Mouse (Mus musculus) lung, postnatal 0 days (tissue): Measurements from ENCODE around the gene Gadd45g.

Experiments used
- CTCF ChIP-seq: IDR thresholded peaks from 2 replicates; pipeline ENCODE4 v1.5.1; 2016; ENCODE audit warnings: antibody characterized with exemption, mild to moderate bottlenecking
- EP300 ChIP-seq: IDR thresholded peaks from 2 replicates; pipeline ENCODE4 v1.6.1; 2016; ENCODE audit warnings: antibody characterized with exemption, mild to moderate bottlenecking, control low read depth

DNA sequence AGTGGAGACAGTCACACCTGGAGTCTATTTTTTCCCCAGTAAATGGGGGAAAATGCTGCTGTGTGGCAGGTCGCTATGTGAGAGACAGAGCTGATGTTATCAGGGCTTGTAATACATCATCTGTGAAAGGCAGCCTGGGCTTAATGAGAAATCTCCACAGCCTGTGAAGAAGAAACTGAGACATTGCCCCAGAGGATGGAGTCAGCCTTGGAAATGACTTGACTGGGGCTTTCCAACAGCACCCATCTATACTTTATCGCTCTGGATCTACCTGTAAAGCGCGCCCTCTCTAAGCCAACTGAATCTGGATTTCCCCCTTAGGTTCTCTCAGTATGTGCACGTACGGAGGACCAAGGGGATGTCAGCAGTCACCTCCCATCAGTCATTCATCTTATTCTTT is 31.8 kb upstream of the Gadd45g start:
- TF ChIP-seq EP300 = no peak
- no peak for TF ChIP-seq CTCF
